Mouse (Mus musculus): ENCODE measurements around the gene Ak7.

Gene Ak7

GRCm38 (mm10) chr12:105786113-105786512 lies 80.3 kb downstream of the Ak7 start:
- DNase-seq (ENCODE audit: low spot score in 2 of 2): no peak

GRCm38 (mm10) chr12:105787626-105788025 lies 81.8 kb downstream of the Ak7 start:
- DNase-seq (ENCODE audit: low spot score in 2 of 2): no peak

DNA sequence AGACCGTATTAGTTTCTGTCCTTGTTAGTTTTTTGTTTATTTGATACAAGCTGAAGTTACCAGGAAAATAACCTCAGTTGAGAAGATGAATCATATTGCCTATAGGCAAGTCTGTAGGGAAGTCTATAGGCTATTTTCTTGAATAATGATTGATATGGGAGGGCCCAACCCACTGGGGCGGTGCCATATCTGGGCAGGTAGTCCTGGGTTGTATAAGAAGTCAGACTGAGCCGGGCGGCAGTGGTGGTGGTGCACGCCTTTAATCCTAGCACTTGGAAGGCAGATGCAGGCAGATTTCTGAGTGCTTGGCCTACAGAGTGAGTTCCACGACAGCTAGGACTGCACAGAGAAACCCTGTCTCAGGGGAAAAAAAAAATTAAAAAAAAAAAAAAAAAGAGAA lies 84.1 kb downstream of the Ak7 start:
- no peak for DNase-seq (ENCODE audit: low spot score in 2 of 2)

DNA sequence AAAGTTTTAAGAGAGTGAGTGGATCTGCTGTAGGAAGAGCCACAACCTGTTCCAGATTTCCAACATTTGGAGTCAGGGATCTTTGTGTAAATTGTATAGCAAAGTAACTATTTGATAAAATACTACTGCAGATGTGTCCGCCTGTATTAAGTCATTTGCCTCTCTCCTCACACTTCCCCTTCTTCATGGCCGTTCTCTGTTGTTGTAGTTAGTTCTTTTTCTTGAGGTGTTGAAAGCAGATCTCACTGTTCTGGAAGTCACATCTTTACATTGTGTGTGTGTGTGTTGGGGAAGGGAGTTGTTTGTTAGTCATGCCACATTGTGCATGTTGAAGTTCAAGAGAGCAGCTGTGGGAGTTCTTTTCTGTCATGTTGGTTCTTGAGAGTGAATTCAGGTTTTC lies 89.1 kb downstream of the Ak7 start:
- no peak for DNase-seq (ENCODE audit: low spot score in 2 of 2)

GRCm38 (mm10) chr12:105798001-105798400 lies 92.2 kb downstream of the Ak7 start:
- DNase-seq (ENCODE audit: low spot score in 2 of 2): no peak

DNA sequence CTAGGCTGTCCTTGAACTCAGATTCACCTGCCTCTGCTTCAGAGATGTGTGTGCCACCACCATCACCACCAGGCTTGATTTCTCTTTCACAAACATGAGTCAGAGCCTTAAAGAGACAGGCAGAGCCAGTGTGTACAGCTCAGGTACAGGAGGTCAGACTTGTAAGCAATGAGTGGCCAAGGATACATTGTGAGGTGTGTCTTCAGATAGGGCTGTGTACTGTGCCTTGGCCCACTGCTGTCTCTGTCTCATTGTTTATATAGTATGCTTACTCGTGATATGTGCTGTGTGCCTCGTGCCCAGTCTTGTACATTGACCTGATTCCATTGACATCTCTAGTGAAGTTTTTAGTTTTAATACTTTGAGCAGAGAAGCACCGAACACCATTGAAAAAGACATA lies 100.0 kb downstream of the Ak7 start:
- DNase-seq (ENCODE audit: low spot score in 2 of 2): no peak

- DNase-seq (ENCODE audit: low spot score in 2 of 2): no peak
Measured at GRCm38 (mm10) chr12:105806205-105806604, 100.4 kb downstream of the Ak7 start.

DNA sequence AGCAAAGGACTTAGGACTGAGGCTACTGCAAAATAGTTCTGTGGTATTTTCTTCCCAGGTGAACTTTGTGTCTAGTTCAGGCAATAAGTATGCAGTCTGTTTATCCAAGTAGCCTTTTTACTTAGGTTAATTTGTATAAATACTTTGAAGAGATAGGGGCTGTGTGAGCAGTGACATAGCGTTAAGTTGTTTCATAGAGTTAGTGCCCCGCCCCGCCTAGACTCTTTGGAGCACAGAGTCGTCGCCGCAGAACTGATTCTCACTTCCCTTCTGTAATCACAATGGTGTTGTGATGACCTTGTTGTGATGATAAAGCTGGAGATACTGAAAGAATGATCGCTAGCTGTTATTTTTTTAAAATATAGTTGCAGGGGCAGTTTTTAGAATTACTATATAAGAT lies 101.6 kb downstream of the Ak7 start:
- no peak for DNase-seq (ENCODE audit: low spot score in 2 of 2)

- no peak for DNase-seq (ENCODE audit: low spot score in 2 of 2)
Measured at GRCm38 (mm10) chr12:105808945-105809344, 103.2 kb downstream of the Ak7 start.

DNA sequence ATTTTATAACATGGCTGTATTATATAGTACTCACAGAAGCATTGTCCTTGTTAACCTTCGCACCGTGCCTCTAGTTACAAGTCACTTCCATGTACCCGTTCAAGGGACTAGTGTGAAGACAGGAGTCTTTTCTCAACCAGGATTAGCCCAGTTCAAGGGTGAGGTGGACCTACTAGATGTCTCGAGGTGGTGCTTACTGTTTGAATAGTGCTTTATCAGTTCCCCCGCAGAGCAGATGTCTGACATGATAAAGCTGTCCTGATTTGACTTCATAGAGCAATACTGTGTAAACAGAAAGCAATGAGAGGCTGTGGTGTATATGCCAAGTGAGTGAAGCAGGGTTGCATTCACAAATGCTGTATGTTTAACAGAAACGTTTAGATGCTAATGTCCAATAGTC lies 104.8 kb downstream of the Ak7 start:
- no peak for DNase-seq (ENCODE audit: low spot score in 2 of 2)

DNA sequence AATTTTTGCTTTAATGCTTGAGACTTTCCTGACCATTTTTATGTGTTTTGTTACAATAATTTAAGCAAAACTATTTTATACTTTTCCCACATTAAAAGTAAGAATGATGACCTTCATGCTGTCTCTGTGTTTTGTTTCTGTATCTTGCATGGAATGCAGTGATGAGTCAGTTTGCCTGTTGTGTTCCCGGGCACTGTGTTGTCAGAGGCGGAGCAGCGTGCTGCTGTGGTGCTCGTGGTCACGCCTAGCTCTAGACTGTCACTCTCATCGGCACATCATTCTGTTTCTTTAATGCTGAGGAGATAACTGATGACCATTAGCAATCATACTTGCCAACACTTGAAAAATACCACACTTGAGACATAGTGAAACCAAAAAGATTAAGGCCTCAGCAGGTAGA lies 108.2 kb downstream of the Ak7 start:
- no peak for DNase-seq (ENCODE audit: low spot score in 2 of 2)

- no peak for DNase-seq (ENCODE audit: low spot score in 2 of 2)
Measured at GRCm38 (mm10) chr12:105823472-105823871, 117.7 kb downstream of the Ak7 start.

DNA sequence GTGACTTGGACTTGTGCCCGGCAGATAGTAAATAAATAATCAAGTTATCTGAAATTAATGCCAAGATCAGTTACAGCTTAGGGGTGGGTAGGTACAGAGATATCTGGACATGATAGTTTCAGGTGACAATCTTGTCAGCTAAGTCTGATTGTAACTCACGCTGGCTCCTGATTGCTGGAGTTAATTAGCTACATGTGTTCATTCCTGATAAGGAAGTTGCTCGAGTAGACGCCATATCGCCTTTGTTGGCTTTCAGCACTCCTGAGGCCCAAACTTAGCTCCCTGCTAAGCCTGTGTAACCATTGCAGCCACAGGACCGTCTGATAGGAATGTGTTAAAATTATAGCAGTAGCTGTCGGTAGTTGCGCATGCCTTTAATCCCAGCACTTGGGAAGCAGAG lies 119.0 kb downstream of the Ak7 start:
- DNase-seq (ENCODE audit: low spot score in 2 of 2): no peak

- DNase-seq (ENCODE audit: low spot score in 2 of 2): no peak
Measured at GRCm38 (mm10) chr12:105825266-105825665, 119.5 kb downstream of the Ak7 start.

Data from natural killer cell, adult 2 months (primary cell).